Mouse (Mus musculus) ES-Bruce4 (cell line): ENCODE results near the gene Rhbdd1. TPM values are rescaled to one million over a fixed set of nuclear protein-coding genes. Genes with fewer than 3 reads are reported as not detected.

Experiments used
- H3K27ac ChIP-seq: 2 replicates; pipeline ENCODE4 v1.5.1; 2012; ENCODE audit warnings: low read length, inconsistent platforms; ENCODE audit not compliant: insufficient read depth
- H3K27me3 ChIP-seq: 2 replicates; pipeline ENCODE4 v1.6.1; 2012; ENCODE audit warnings: mild to moderate bottlenecking, low read length, inconsistent platforms; ENCODE audit not compliant: control insufficient read depth, poor library complexity, insufficient read depth, severe bottlenecking
- H3K36me3 ChIP-seq: 2 replicates; pipeline ENCODE4 v1.6.1; 2012; ENCODE audit warnings: inconsistent platforms, mild to moderate bottlenecking, low read length, moderate library complexity; ENCODE audit not compliant: control insufficient read depth, poor library complexity, insufficient read depth, severe bottlenecking
- H3K4me1 ChIP-seq: one replicate; pipeline ENCODE4 v1.8.1; 2011; ENCODE audit warnings: low read length; ENCODE audit not compliant: control insufficient read depth, insufficient read depth
- H3K4me3 ChIP-seq: 2 replicates; pipeline ENCODE4 v1.5.1; 2011; ENCODE audit warnings: low read depth, mild to moderate bottlenecking, low read length
- H3K9ac ChIP-seq: 2 replicates; pipeline ENCODE4 v1.6.1; 2012; ENCODE audit warnings: low read depth, mild to moderate bottlenecking, inconsistent platforms; ENCODE audit not compliant: poor library complexity, severe bottlenecking
- H3K9me3 ChIP-seq: replicated peaks from 2 replicates; pipeline ENCODE4 v1.6.1; 2012; ENCODE audit warnings: mild to moderate bottlenecking, low read length, inconsistent platforms; ENCODE audit not compliant: control insufficient read depth, poor library complexity, insufficient read depth, severe bottlenecking
- CTCF ChIP-seq: IDR thresholded peaks from one replicate; pipeline ENCODE4 v1.8.1; 2011; ENCODE audit warnings: low read depth, low read length
- EP300 ChIP-seq: IDR thresholded peaks from 2 replicates; pipeline ENCODE4 v1.6.1; 2011; ENCODE audit warnings: low read depth, low read length; ENCODE audit not compliant: insufficient read depth
- POLR2A ChIP-seq: IDR thresholded peaks from one replicate; pipeline ENCODE4 v1.8.1; 2011; ENCODE audit warnings: low read length; ENCODE audit not compliant: insufficient read depth
- polyA plus RNA-seq: library from polyadenylated mRNA; stranded (reverse); fragments of >200 nt; gene quantifications from 2 replicates; pipeline ENCODE4 v1.2.4, GENCODE M21; 2011; ENCODE audit warnings: low read depth; ENCODE audit not compliant: missing spikeins, insufficient read depth, insufficient read length

The Rhbdd1 gene
- polyA plus RNA-seq, 1 experiment = 21.4 TPM

GRCm38 (mm10) chr1:82476256-82476655, 160.0 kb downstream of the Rhbdd1 start:
- Histone ChIP-seq H3K4me3 (no peak overlapping the region), H3K27ac (no peak overlapping the region), H3K4me1 (no peaks in the 10 kb centered on the region), H3K36me3 (no peaks in the 10 kb centered on the region), H3K27me3 (no peaks in the 10 kb centered on the region), H3K9me3 (no peaks in the 10 kb centered on the region), H3K9ac (no peak overlapping the region)
- TF ChIP-seq EP300 = no peak
- peak; percentile 80 for TF ChIP-seq CTCF

GRCm38 (mm10) chr1:82476746-82477145, 160.5 kb downstream of the Rhbdd1 start:
- H3K4me3 ChIP-seq = no peak overlapping the region
- no peak overlapping the region for H3K9ac ChIP-seq
- no peaks in the 10 kb centered on the region for H3K4me1 ChIP-seq
- no peaks in the 10 kb centered on the region for H3K9me3 ChIP-seq
- no peak for TF ChIP-seq CTCF
- no peak overlapping the region for H3K27ac ChIP-seq
- no peaks in the 10 kb centered on the region for H3K27me3 ChIP-seq
- no peaks in the 10 kb centered on the region for H3K36me3 ChIP-seq

- H3K9ac ChIP-seq = no peak overlapping the region
- H3K36me3 ChIP-seq = no peaks in the 10 kb centered on the region
- no peaks in the 10 kb centered on the region for H3K9me3 ChIP-seq
- no peaks in the 10 kb centered on the region for H3K27me3 ChIP-seq
- no peak overlapping the region for H3K4me3 ChIP-seq
- H3K4me1 ChIP-seq = no peaks in the 10 kb centered on the region
- TF ChIP-seq POLR2A = no peak
- TF ChIP-seq CTCF = no peak
- TF ChIP-seq EP300 = no peak
- no peak overlapping the region for H3K27ac ChIP-seq
Observed at GRCm38 (mm10) chr1:82479696-82480487, 163.6 kb downstream of the Rhbdd1 start.

- Histone ChIP-seq H3K27me3 (no peaks in the 10 kb centered on the region), H3K36me3 (no peaks in the 10 kb centered on the region)
- TF ChIP-seq CTCF (no peak), POLR2A (no peak), EP300 (no peak)
Observed at GRCm38 (mm10) chr1:82482371-82482770, 166.1 kb downstream of the Rhbdd1 start.

GRCm38 (mm10) chr1:82486371-82486770, 170.1 kb downstream of the Rhbdd1 start:
- Histone ChIP-seq H3K27me3 (no peaks in the 10 kb centered on the region), H3K4me1 (no peaks in the 10 kb centered on the region), H3K4me3 (no peak overlapping the region), H3K27ac (no peak overlapping the region), H3K36me3 (no peaks in the 10 kb centered on the region), H3K9ac (no peak overlapping the region), H3K9me3 (no peaks in the 10 kb centered on the region)
- TF ChIP-seq EP300 (no peak), POLR2A (no peak), CTCF (no peak)

More at GRCm38 (mm10) chr1:82482371-82482770, 166.1 kb downstream of the Rhbdd1 start:
- H3K9me3 ChIP-seq = no peaks in the 10 kb centered on the region
- H3K4me1 ChIP-seq = no peaks in the 10 kb centered on the region
- H3K27ac ChIP-seq = no peak overlapping the region
- no peak overlapping the region for H3K9ac ChIP-seq
- no peak overlapping the region for H3K4me3 ChIP-seq

GRCm38 (mm10) chr1:82491954-82492353, 175.7 kb downstream of the Rhbdd1 start:
- Histone ChIP-seq H3K27ac (no peak overlapping the region), H3K36me3 (no peaks in the 10 kb centered on the region), H3K9ac (no peak overlapping the region), H3K27me3 (no peaks in the 10 kb centered on the region), H3K9me3 (no peaks in the 10 kb centered on the region), H3K4me3 (no peak overlapping the region), H3K4me1 (no peaks in the 10 kb centered on the region)
- TF ChIP-seq EP300 (no peak), CTCF (no peak), POLR2A (no peak)

Other genes with a start within 250 kb of the Rhbdd1 start
- gene Gm9747, start 83.3 kb upstream of the Rhbdd1 start, polyA plus RNA-seq = not detected in 2 replicates
- gene Irs1, start 25.0 kb upstream of the Rhbdd1 start, polyA plus RNA-seq = 15.3 and 15.8 TPM in 2 replicates